Mouse (Mus musculus) kidney, adult 11 months (tissue): ENCODE measurements around the gene Polm.

Experiments used
- DNase-seq: peaks from one replicate; pipeline ENCODE4 v3.0.0; 2022

Polm gene

DNA sequence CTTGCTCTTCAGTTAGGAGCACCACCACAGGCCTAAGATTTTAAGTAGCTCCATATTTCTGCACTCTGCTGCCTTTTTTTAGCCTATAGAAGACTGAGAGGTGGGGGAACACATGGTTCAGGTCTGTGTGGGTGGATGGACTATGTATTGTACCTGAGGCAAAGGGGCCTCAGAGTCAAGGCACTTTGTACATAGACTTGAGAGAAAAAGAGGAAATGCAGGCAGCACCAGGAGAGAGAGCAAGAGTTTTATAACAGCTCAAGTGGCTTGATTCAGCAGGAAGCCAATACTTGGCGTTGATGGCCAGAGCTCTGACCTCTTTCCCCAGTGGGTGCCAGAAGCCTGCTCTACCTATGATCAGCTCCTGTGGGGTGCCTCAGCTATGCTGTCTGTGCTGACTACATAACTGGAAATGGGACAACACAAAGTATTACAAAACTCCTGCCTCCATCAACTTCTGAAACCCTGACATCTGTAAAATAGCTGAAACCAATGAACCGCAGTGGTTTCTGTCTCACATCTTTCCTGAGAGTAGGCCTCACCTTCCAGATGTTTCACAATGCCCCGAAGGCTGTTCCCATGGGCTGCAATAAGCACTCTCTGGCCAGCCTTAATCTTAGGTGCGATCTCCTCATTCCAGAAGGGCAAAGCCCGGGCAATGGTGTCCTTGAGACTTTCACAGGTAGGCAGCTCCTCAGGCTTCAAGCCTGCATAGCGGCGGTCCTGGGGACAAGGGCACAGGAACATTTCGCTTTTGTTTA lies 35.2 kb downstream of the Polm start:
- peak; percentile 38 for DNase-seq

DNA sequence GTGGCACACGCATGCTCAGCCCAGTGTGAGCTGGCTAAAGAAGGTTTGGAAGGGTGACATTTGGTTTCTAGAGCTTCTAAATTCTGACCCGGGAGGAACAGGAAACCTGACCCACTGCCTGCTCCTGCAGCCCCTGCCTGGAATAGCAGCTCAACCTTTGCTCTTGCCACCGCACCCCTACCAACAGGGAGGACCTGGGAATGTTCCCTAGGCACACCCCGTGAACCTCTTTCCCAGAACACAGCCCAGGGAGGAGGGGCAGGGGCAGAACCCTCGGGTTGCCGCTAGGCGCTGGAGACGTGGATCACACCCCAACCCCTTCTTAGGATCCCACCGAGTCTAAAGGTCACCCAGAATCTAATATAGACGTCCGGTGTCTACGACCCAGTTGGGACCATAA lies 35.8 kb downstream of the Polm start:
- DNase-seq: no peak

DNA sequence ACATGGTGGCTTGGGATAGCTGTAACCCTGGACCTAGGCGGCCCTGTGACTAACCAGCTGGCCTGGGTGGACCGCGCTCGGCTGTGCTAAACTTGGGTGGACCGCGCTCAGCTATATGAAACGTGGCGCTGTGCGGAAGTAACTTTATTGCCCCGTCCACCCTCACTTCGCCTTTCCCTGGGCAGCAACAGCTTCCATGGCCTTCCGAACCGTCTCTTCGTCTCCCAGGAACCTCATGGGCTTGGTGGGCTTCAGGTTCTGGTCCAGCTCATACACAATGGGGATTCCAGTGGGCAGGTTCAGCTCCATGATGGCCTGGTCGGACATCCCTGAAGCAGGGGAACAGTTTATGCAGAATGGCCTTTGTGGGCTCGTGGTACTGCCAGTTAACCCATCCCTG lies 36.3 kb downstream of the Polm start:
- DNase-seq: no peak

DNA sequence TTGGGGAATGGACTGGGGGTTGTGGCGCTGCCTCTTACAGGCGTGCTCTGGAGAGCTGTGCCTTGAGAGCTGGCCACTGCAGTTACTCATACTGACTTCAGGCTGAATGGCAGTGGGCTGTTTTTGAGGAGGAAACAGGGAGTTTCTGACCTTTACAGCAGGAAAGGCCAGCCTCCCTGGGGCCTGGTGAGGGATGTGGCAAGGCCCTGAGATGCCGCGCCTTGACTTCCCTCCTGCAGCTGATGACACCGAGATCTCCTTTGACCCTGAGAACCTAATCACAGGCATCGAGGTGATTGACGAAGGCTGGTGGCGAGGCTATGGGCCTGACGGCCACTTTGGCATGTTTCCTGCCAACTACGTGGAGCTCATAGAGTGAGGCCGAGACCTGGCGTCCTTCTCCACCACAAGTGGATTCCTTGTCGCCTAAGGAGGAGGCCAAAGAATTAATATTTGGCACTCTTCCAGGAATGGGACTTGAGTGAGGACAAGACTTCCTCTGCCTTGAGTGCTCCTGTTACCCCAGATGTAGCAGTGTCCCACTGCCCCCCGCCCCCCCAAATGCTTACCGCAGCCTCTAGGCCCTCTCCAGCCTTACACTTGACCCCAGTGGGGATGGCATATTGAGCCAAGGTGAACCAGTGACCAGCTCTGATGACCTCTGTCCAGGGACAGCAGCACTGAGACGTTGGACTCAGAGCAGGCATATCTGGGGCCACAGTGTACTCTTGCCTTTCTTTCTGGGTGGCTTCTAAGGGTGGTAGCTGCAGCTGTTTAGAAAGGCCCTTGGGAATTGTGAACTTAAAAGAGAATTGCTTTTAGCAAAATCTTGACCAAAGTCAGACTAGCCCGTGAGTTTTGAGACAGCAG lies 38.0 kb downstream of the Polm start:
- no peak for DNase-seq

DNA sequence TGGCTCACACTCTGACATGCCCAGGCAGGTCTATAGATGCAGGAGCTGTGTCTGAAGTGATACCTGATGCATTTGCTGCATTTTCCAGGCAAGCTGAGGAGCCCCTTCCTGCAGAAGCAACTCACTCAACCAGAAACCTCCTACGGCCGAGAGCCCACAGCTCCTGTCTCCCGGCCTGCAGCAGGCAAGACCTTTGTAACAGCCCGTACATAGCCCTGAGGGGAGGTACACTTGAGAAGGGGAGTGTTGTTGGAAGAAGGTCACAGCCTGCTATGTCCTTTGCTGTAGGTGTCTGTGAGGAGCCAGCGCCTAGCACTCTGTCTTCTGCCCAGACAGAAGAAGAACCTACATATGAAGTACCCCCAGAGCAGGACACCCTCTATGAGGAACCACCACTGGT lies 39.9 kb downstream of the Polm start:
- DNase-seq: no peak

DNA sequence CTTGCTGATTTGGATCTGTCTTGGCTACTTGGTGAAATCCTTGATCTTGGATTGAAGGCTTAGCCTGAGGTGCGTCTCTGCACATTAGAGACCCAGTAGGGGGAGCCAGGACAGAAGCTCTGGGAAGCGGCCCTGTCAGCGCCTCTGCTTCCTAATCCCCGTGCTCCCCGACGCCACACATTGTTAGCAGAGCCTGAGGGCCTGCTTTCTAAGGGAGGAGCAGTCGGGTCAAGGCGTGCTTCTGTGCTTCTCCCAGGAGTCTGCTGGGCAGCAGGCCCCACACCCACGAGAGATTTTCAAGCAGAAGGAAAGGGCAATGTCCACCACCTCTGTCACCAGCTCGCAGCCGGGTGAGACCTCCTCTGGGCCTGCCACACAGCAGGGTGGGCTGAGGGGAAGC lies 40.4 kb downstream of the Polm start:
- DNase-seq: no peak

DNA sequence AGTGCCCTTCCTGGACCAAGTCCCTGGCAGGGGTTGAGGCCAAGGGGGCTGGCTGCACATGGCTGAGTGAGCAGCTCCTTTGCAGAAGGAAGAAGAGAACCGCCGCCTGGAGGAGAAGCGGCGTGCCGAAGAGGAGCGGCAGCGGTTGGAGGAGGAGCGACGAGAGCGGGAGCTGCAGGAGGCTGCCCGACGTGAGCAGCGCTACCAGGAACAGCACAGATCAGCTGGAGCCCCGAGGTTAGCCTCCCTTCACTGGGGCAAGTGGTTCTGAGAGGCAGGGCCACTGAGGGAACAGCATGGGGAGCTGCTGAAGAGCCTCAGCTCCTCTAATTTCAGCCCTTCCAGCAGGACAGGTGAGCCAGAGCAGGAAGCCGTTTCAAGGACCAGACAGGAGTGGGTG lies 40.9 kb downstream of the Polm start:
- DNase-seq: no peak

DNA sequence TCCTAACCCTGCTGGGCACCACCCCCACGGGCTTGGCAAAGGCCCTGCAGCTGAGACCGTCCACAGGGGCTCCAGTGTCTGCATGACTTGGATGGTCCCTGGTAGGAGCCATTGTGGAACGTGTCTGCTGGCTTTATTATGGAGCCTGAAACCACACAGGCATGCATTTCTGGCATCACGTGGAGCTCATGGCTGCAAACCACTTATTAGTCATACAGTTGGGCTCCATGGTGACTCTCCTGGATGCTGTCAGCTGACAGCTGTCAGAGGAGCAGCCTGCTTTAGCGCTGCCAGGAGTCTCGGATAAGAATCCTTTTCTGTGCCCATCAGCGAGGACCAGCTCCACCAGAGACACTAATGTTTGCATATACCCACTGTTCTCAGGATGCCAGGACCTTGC lies 42.1 kb downstream of the Polm start:
- DNase-seq: no peak

DNA sequence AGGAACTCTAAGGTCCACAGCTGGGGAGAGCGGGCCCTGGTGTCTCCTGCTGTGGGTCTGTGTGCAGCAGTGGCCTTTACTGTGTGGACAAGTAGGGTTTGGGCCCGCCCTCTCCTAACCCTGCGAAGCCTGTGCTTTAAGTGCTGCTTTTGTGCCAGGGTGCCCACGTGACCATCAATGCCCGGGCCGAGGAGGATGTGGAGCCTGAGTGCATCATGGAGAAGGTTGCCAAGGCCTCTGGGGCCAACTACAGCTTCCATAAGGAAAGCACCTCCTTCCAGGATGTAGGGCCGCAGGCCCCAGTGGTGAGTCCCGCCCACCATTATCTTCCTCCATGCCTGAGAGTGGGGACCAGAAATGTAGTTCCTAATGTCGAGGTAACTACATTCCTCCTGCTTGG lies 42.5 kb downstream of the Polm start:
- DNase-seq: no peak

DNA sequence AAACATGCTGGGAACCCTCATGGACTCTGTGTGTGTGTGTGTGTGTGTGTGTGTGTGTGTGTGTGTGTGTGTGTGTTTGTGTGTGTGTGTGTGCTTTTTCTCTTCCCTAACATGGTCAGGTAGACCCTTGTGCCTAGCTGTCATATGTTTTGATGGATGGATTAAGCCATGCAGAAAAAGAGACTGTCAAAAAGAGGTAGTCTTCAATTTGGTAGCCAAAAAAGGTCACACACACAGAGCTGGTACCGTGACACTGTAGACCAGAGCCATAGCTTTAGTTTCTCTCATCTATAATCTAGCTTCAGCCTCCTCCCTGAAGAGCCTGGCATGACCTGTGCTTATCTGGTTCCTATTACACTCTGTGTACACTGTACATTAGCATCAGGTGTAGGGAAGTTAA lies 47.4 kb downstream of the Polm start:
- DNase-seq: no peak

DNA sequence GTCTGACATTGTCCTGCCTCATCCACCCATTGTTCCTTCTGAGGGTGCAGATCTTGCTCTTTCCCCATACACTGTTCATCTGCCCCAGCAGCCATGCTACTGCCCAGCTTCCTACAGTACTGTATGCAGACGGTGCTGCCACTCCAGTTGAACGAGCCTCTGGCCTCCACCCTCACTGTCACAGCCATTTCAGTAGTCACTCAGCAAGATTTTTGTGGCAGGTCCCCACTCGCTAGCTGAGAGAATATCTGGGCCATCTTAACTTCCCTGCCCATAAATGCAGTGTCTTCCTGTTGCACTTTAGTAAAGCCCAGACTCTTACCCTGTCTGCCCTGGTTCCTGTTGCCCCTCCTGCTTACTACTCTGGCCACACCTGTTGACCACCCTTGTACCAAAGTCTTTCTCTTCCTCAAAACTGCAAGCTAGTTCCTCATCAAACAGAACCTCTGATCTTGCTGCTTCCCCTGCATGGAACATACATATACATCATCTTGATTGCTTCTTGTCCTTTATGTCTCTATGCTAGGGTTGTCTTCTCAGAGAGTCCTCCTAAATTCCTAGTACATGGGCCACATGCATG lies 48.0 kb downstream of the Polm start:
- DNase-seq: no peak

DNA sequence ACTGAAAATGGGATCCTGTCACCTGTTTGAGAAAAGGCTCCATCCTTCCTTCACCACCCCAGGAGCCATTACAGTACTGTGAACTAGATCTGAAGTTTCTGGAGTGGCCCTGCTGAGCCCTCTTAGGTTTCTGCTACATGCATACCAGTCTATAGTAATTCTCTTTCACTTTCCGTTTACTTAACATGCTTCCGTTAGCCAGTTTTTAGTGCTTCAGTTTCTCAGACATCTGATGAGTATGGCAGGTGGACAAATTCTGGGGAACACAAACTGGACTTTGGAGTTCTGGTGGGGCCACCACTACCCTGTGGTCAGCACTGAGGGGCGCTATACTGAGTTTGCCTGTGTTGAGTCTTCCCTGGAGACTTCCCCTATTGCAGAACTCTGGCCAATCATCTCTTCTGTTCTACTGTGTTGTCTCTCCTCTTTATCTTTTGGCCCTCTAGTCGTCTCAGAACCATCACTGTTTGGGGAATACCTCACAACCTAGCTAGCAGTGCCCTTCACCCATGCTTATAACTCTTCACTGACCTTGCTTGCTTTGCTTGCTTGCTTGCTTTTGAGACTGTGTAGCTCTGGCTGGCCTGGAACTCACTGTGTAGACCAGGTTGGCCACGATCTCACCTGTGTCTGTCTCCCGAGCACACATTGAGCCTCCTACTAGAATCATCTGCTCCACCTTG lies 48.6 kb downstream of the Polm start:
- DNase-seq: no peak

DNA sequence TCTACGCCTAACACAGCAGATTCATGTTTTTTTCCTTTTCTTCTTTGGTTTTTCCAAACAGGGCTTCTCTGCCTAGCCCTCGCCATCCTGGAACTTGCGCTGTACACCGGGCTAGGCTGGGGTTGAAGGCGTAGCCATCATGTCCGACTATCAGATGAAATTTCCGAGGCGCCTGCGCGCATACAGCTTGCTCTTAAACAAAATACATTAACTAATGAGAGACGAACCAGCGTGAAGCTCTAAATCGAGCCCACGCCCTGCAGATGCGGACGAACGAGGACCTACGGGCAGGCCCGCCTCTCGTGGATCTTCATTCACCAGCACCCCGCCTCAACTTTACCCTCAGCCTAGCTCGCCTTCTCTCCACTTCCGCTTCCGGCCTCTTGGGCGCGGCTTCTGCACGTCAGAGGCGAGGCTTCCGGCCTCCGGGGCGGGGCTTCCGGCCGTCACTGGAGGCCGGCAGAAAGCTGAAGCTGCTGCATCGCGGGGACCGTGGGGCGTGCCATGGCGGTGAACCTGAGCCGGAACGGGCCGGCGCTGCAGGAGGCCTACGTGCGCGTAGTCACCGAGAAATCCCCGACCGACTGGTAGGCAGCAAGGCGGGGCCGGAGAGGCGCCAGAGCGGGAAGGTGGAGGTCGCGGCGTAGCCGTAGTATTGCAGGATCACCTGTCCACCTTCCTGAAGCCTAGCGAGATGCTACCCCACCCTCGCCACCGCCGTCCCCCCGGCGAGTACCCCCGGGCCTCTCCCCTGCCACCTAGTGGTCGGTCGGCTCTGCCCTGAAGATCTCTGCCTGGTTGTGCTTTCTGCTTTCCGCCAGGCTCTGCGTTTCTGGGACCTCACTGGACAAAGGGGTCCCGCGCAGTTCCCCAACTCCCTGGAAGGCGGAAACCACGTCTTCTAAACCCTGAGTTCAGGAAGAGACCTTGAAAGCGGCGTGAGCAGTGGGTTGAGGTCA lies 49.5 kb downstream of the Polm start, which contains the start of gene Dbnl:
TSS of gene Dbnl (plus strand) at position 433 of the 959 bp plus-strand sequence.
- DNase-seq: peak; percentile 96

DNA sequence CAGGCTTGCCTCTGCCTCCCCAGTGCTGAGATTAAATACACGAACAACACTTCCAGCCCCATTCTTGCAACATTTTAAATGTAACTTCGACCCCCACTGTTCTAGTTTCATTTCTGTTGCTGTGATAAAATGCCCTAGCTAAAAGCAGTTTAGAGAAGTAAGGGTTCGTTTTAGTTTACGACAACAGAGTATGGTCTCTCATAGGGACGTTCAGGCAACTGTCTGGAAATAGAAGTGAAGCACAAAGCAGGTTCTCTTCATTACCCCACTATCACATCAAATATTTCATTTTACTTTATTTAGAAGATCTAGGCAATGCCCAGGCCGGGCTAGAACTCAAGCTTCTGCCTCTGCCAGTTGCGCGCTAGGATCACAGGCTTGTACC lies 50.2 kb downstream of the Polm start:
- DNase-seq: no peak

DNA sequence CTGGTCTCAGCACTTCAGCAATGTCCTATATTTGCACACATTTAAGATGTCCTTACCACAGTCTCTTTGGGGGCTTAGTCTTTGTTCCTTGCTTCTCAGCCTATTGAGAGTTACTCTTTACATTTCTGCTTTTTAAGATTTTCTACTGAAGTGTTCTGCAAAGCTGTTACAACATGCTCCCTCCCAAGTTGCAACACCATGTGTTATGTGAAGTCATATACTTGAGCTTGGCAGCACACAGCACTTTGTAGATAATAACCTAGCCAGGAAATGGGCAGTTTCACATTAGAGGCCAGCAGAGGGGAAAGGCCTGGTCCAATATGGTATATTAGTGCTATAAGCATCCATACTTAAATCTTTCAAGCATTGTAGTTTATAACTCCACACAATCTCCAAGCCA lies 52.1 kb downstream of the Polm start:
- DNase-seq: no peak

DNA sequence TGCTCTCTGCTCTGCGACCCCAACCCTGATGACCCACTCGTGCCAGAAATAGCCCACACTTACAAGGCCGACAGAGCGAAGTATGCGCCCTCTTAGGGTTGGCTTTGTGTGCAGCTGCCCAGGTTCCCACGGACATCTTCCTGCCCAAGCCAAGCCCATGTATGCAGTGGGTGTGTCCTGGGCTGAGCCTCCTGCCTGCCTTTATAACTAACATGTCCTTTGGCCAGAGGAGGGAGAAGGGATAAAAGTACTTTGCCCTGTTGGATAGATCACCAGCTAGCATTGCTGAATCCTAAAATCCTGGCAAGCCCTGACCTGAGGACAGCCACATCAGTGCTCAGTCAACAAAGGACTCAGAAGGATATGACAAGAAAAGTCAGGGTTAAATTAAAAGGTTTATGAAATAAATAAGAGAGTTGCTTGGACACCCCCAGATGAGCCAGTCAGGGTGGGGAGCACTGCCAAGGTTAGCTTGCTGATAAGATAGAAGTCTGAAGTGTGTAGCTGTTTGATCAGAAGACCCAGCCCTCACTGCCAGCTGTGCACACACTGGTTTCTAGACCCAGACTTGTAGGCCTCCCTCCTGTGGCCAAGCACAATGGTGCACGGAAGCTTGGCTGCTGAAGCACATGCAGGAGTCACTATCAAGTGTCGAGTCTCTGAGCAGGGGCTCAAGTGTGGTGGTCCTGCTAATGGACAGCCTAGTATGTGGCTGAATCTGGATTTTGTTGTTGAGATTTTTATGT lies 55.4 kb downstream of the Polm start:
- peak; percentile 50 for DNase-seq

DNA sequence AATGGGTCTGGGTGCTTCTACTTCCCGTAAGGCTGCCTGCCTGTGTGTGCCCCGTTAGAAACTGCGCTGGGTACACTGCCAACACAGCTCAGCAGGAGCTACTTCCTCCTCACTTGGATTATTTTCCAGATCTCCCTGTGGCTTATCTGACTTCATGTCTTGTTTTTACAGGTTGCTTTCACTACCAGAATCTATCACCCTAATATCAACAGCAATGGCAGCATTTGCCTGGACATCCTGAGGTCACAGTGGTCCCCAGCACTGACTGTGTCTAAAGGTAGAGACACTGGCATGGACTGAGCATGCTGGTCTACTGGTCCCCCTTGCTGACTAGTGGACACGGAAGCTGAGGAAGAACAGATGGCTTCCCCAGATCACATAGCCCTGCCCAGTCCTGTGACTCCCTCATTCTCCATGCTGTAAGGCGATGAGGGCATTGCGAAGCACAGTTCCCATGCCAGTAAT lies 57.7 kb downstream of the Polm start:
- DNase-seq: no peak

DNA sequence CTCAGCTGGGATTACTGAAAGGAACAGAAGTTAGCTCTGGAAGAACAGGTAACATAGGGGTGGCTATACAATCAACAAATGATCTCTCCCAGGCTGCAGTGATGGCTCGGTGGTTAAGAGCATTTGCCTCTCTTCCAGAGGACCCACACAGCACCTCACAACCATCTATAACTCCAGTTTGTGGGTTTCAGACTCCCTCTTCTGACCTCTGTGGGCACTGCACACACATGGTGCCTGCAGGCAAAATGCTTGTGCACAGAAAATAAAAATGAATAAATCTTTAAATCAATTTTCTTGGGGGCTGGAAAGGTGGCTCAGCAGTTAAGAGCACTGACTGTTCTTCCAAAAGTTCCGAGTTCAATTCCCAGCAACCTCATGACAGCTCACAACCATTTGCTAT lies 59.3 kb downstream of the Polm start:
- DNase-seq: no peak
